Mouse (Mus musculus) neutrophil, adult 5-6 weeks (primary cell): Measurements from ENCODE around the gene Mrrf. TPM values are rescaled to one million over a fixed set of nuclear protein-coding genes. Genes with fewer than 3 reads are reported as not detected.

ENCODE experiments used
- ATAC-seq: fragments of 151-379, 151-347 bp; 2 replicates; pipeline ENCODE4 v1.8.0; 2017; ENCODE audit warnings: mild to moderate bottlenecking, moderate TSS enrichment; ENCODE audit not compliant: insufficient number of reproducible peaks, poor library complexity, low FRiP score, severe bottlenecking; ENCODE audit errors: extremely low read depth
- total RNA-seq: library from RNA; stranded (forward); fragments of 200-1000 nt; gene quantifications from 2 replicates; pipeline ENCODE4 v1.2.3, GENCODE M21; 2017

The Mrrf gene
- total RNA-seq, 1 experiment from 2014 or later, result 11.2 TPM

GRCm38 (mm10) chr2:36191098-36191941 lies 55.1 kb downstream of the Mrrf start:
- no peak for ATAC-seq

- ATAC-seq, result no peak
Observed at GRCm38 (mm10) chr2:36197021-36197420, 60.8 kb downstream of the Mrrf start.

GRCm38 (mm10) chr2:36197919-36198881 lies 62.0 kb downstream of the Mrrf start:
- no peak for ATAC-seq

GRCm38 (mm10) chr2:36198882-36199262 lies 62.7 kb downstream of the Mrrf start:
- ATAC-seq, result no peak

GRCm38 (mm10) chr2:36200813-36201212 lies 64.6 kb downstream of the Mrrf start:
- ATAC-seq, result no peak

- ATAC-seq, result no peak
Observed at GRCm38 (mm10) chr2:36201756-36202610, 65.8 kb downstream of the Mrrf start.

GRCm38 (mm10) chr2:36202611-36202880 lies 66.4 kb downstream of the Mrrf start:
- no peak for ATAC-seq

GRCm38 (mm10) chr2:36203011-36203825 lies 67.0 kb downstream of the Mrrf start:
- peak; percentile 62 for ATAC-seq

GRCm38 (mm10) chr2:36204595-36204994 lies 68.4 kb downstream of the Mrrf start:
- no peak for ATAC-seq

GRCm38 (mm10) chr2:36207071-36207470 lies 70.9 kb downstream of the Mrrf start:
- no peak for ATAC-seq

GRCm38 (mm10) chr2:36210796-36211195 lies 74.6 kb downstream of the Mrrf start:
- no peak for ATAC-seq

- ATAC-seq, result no peak
Observed at GRCm38 (mm10) chr2:36211785-36212184, 75.6 kb downstream of the Mrrf start.

- ATAC-seq, result no peak
Observed at GRCm38 (mm10) chr2:36213108-36213507, 76.9 kb downstream of the Mrrf start.

GRCm38 (mm10) chr2:36214023-36214422 lies 77.8 kb downstream of the Mrrf start:
- peak; percentile 64 for ATAC-seq

- no peak for ATAC-seq
Observed at GRCm38 (mm10) chr2:36214425-36214824, 78.2 kb downstream of the Mrrf start.

- no peak for ATAC-seq
Observed at GRCm38 (mm10) chr2:36215203-36215739, 79.1 kb downstream of the Mrrf start.

- ATAC-seq, result peak; percentile 41; the same call in 1 of the 2 replicates
Observed at GRCm38 (mm10) chr2:36216546-36216945, 80.4 kb downstream of the Mrrf start.

GRCm38 (mm10) chr2:36216953-36217573 lies 80.9 kb downstream of the Mrrf start:
- no peak for ATAC-seq
